24 mouse cellular contexts compared by ENCODE assay signal in genomic region chr2:141672814-141673213, GRCm38 (mm10).
"Had no signal": no experiment of that assay in that cellular context is flagged by ENCODE, and none has a peak within 500 bp of the region (broad histone marks: within the 10 kb centered on the region; RNA-seq: fewer than 3 reads in every experiment).

No protein-coding gene starts in this region.

- H3K4me3 ChIP-seq: gastrocnemius, adult 2 months; heart, embryonic 10.5 days; heart, embryonic 12.5 days; hindbrain, embryonic 10.5 days; hindbrain, embryonic 12.5 days; intestine, embryonic 15.5 days; left cerebral cortex, adult 2 months; limb, embryonic 10.5 days; limb, embryonic 12.5 days had no signal

- ATAC-seq: forebrain, embryonic 16.5 days; hindbrain, embryonic 16.5 days; inflammation-experienced regulatory T-cells, adult 6 months; intestine, embryonic 15.5 days; intestine, postnatal 0 days had no signal

- DNase-seq: gastrocnemius, adult 2 months; gastrocnemius, postnatal 10 days; gastrocnemius, postnatal 25 days; heart, adult 18-20 months; heart, postnatal 10 days; heart, postnatal 4 days; kidney, adult 18-20 months; kidney, adult 8-10 months; kidney, postnatal 10 days; kidney, postnatal 25 days; kidney, postnatal 4 days had no signal

- H3K4me1 ChIP-seq: heart, embryonic 10.5 days; heart, embryonic 12.5 days; hindbrain, embryonic 12.5 days; intestine, embryonic 15.5 days; limb, embryonic 10.5 days had no signal

- H3K9me3 ChIP-seq: heart, embryonic 10.5 days; heart, embryonic 12.5 days; hindbrain, embryonic 10.5 days; hindbrain, embryonic 12.5 days; intestine, embryonic 15.5 days; limb, embryonic 10.5 days; limb, embryonic 12.5 days had no signal

- H3K4me2 ChIP-seq: heart, embryonic 12.5 days; hindbrain, embryonic 12.5 days; hindbrain, embryonic 14.5 days; intestine, embryonic 15.5 days; limb, embryonic 12.5 days had no signal

- H3K27me3 ChIP-seq: heart, embryonic 12.5 days; hindbrain, embryonic 12.5 days; intestine, embryonic 15.5 days; limb, embryonic 12.5 days had no signal

- H3K27ac ChIP-seq: gastrocnemius, adult 2 months; heart, embryonic 10.5 days; hindbrain, embryonic 10.5 days; hindbrain, embryonic 12.5 days; hindbrain, embryonic 14.5 days; intestine, embryonic 15.5 days; left cerebral cortex, adult 2 months; limb, embryonic 10.5 days; limb, embryonic 12.5 days had no signal

- H3K9ac ChIP-seq: heart, embryonic 12.5 days; hindbrain, embryonic 12.5 days; hindbrain, embryonic 14.5 days; intestine, embryonic 15.5 days; limb, embryonic 12.5 days had no signal

- H3K36me3 ChIP-seq: heart, embryonic 10.5 days; heart, embryonic 12.5 days; hindbrain, embryonic 10.5 days; hindbrain, embryonic 12.5 days; intestine, embryonic 15.5 days; limb, embryonic 10.5 days; limb, embryonic 12.5 days had no signal
